Mouse (Mus musculus) thymus, postnatal 10 days (tissue): Measurements from ENCODE around the gene Gm6793.

Source experiments
- DNase-seq, 2 experiments: peaks; one replicate each; pipeline ENCODE4 v3.0.0; 2021; ENCODE audit warnings: low spot score in 2 of 2

Gm6793 gene

GRCm38 (mm10) chr8:111984511-111984910, 30.3 kb downstream of the Gm6793 start:
- no peak for DNase-seq

GRCm38 (mm10) chr8:111982116-111982515, 32.7 kb downstream of the Gm6793 start:
- DNase-seq = peak in 1 of 2 experiments; percentile 26

- no peak for DNase-seq
Measured at GRCm38 (mm10) chr8:111978147-111978546, 36.7 kb downstream of the Gm6793 start.

- peak; percentile 36 to 48 for DNase-seq
Measured at GRCm38 (mm10) chr8:111976326-111976725, 38.5 kb downstream of the Gm6793 start.

GRCm38 (mm10) chr8:111975706-111976105, 39.1 kb downstream of the Gm6793 start:
- no peak for DNase-seq

- no peak for DNase-seq
Measured at GRCm38 (mm10) chr8:111974138-111974537, 40.7 kb downstream of the Gm6793 start.

- no peak for DNase-seq
Measured at GRCm38 (mm10) chr8:111968991-111969390, 45.8 kb downstream of the Gm6793 start.

- DNase-seq = no peak
Measured at GRCm38 (mm10) chr8:111968541-111968940, 46.3 kb downstream of the Gm6793 start.

GRCm38 (mm10) chr8:111967246-111967870, 47.5 kb downstream of the Gm6793 start:
- DNase-seq = no peak

GRCm38 (mm10) chr8:111964849-111965561, 49.8 kb downstream of the Gm6793 start:
- no peak for DNase-seq

- DNase-seq = no peak
Measured at GRCm38 (mm10) chr8:111964351-111964750, 50.5 kb downstream of the Gm6793 start.

GRCm38 (mm10) chr8:111963546-111963945, 51.3 kb downstream of the Gm6793 start:
- no peak for DNase-seq
